Mouse (Mus musculus) forebrain, embryonic 11.5 days (tissue): ENCODE results near the gene Spaca9. TPM values are rescaled to one million over a fixed set of nuclear protein-coding genes. Genes with fewer than 3 reads are reported as not detected.

Experiments used
- ATAC-seq: fragments of 200-750 bp; cut with Nextera tagmentation; replicated peaks from 2 replicates; pipeline ENCODE4 v1.8.0; 2017; ENCODE audit warnings: moderate TSS enrichment; ENCODE audit not compliant: low FRiP score
- DNase-seq: peaks from one replicate; pipeline ENCODE4 v3.0.0-alpha.2; 2017; ENCODE audit warnings: low spot score
- H3K27ac ChIP-seq: fragments of 300-500 bp; sonication (generic); 2 replicates; pipeline ENCODE4 v1.5.1; 2014; ENCODE audit warnings: low read depth, low read length
- H3K27me3 ChIP-seq: fragments of 300-500 bp; sonication (generic); 2 replicates; pipeline ENCODE4 v1.6.1; 2014; ENCODE audit warnings: mild to moderate bottlenecking, low read length, mixed read lengths; ENCODE audit not compliant: control insufficient read depth, insufficient read depth
- H3K36me3 ChIP-seq: fragments of 300-500 bp; sonication (generic); 2 replicates; pipeline ENCODE4 v1.6.1; 2014; ENCODE audit warnings: mild to moderate bottlenecking, low read length, moderate library complexity, mixed read lengths; ENCODE audit not compliant: control insufficient read depth, insufficient read depth
- H3K4me1 ChIP-seq: fragments of 300-500 bp; sonication (generic); replicated peaks from 2 replicates; pipeline ENCODE4 v1.6.1; 2014; ENCODE audit warnings: low read length, mixed read lengths; ENCODE audit not compliant: control insufficient read depth, insufficient read depth
- H3K4me2 ChIP-seq: fragments of 300-500 bp; sonication (generic); 2 replicates; pipeline ENCODE4 v1.6.1; 2014; ENCODE audit warnings: low read depth, mild to moderate bottlenecking, low read length, moderate library complexity, mixed read lengths; ENCODE audit not compliant: severe bottlenecking
- H3K4me3 ChIP-seq: fragments of 300-500 bp; sonication (generic); 2 replicates; pipeline ENCODE4 v1.5.1; 2014; ENCODE audit warnings: low read depth, low read length
- H3K9ac ChIP-seq: fragments of 300-500 bp; sonication (generic); 2 replicates; pipeline ENCODE4 v1.6.1; 2014; ENCODE audit warnings: low read length
- H3K9me3 ChIP-seq: fragments of 300-500 bp; sonication (generic); 2 replicates; pipeline ENCODE4 v1.6.1; 2016; ENCODE audit warnings: low read length, mixed read lengths; ENCODE audit not compliant: control insufficient read depth
- WGBS: fragments of 180-500 bp; shearing (Covaris S2); extraction: QIAGEN DNeasy Blood & Tissue Kit; methylation state at CpG from one replicate; pipeline ENCODE4 v1.1.7; 2014; 5-methylcytosine and 5-hydroxymethylcytosine counted together
- microRNA-seq: library from miRNA; unstranded; fragments of <30 nt; microRNA quantifications from one replicate; pipeline ENCODE4, GENCODE M21; 2016; ENCODE audit not compliant: insufficient number of aligned reads
- polyA plus RNA-seq: library from polyadenylated mRNA; unstranded; fragments of >200 nt; fragmentation: Nextera tagmentation; extraction: Ambion mirVana; gene quantifications from 2 replicates; pipeline ENCODE4 v1.2.1, GENCODE M21; 2014

Spaca9 gene
- polyA plus RNA-seq, 1 experiment from 2014 or later: 2.1 TPM

DNA sequence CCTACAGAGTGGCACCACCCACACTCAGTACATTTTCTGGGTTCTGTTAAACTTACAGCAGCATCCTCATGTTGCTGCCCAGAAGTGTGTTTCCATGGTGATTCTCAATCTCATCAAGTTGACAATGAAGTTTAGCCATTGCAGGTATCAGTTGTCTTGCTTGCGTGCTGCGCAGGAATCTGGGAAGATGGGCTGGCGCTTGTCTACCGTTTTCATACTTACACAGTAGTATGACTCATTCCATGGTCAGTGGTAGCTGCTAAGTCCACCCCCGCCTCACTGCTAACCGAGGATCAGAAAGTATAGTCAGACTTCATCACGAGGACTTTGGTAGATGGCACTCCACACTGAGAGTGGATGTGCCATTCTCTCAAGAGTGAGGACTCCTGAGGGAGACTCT lies 46.2 kb downstream of the Spaca9 start:
- Histone ChIP-seq H3K9me3 (no peaks in the 10 kb centered on the region), H3K9ac (no peak overlapping the region), H3K27me3 (no peaks in the 10 kb centered on the region), H3K36me3 (no peaks in the 10 kb centered on the region; the same call in 1 of the 2 replicates), H3K27ac (no peak overlapping the region), H3K4me2 (no peak overlapping the region), H3K4me1 (no peaks in the 10 kb centered on the region), H3K4me3 (no peak overlapping the region)
- no peak for DNase-seq
- no peak for ATAC-seq
- 95% methylated on average over 7 of the region's 7 CpGs for WGBS

DNA sequence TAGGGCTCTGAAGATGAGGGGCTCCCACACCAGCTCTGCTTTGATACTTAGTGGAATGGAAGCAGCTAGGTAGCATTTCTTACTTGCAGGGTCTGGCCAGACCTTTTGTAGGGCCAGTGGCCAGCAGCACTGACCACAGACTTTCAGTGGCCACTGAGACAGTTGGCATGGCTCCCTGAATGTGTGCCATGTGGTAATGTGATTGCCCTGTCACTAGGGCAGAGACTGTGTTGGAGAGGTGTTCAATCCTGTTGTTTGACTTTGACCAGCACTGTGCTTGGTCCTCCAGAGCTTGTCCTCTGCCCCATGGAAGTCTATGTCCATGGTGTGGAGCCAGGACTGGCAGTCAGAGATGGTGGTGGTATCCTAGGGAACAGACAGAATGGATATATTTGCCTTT lies 49.0 kb downstream of the Spaca9 start:
- H3K27me3 ChIP-seq: no peaks in the 10 kb centered on the region
- H3K27ac ChIP-seq: no peak overlapping the region
- no peaks in the 10 kb centered on the region for H3K9me3 ChIP-seq
- H3K9ac ChIP-seq: no peak overlapping the region
- no peak for DNase-seq
- no peak for ATAC-seq
- H3K4me1 ChIP-seq: no peaks in the 10 kb centered on the region
- no peak overlapping the region for H3K4me2 ChIP-seq
- H3K36me3 ChIP-seq: no peaks in the 10 kb centered on the region
- H3K4me3 ChIP-seq: no peak overlapping the region

DNA sequence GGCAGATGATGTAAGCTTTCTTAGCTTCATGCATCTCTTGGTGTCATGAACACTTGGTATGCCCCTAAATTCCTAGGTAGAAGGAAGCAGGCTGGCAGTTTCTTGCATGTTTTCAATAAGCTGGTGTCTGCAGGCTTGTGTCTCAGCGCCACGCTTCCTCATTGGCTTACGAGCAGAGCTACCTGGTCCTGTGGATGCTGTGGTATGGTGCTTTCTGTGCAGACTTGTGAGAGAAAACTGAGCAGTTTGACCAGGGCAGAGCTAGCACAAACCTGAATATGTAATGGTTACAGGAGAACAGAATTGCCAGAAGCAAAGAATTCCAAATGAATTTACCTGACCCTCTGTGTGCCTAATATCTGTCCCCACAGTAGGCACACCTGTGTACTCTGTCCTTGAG lies 56.4 kb downstream of the Spaca9 start:
- H3K9ac ChIP-seq: no peak overlapping the region
- no peaks in the 10 kb centered on the region for H3K27me3 ChIP-seq
- DNase-seq (no peak), ATAC-seq (no peak)
- no peaks in the 10 kb centered on the region for H3K9me3 ChIP-seq
- no peak overlapping the region for H3K4me3 ChIP-seq
- H3K4me1 ChIP-seq: peaks cover 5% of the 10 kb centered on the region
- WGBS: 92% methylated on average over 3 of the region's 3 CpGs
- H3K36me3 ChIP-seq: no peaks in the 10 kb centered on the region
- H3K4me2 ChIP-seq: no peak overlapping the region
- no peak overlapping the region for H3K27ac ChIP-seq

Small RNA genes lying within 50 kb of the gene (microRNA-seq; reads per million reads assigned to microRNA genes)
- 2.5 reads per million for gene Mir3088

Other genes starting within 250 kb of the Spaca9 start
- 1.6 and 2.2 TPM in 2 replicates for gene 1700007K13Rik, start 233.4 kb downstream of the Spaca9 start, polyA plus RNA-seq
- gene Mrps2, start 231.7 kb downstream of the Spaca9 start, polyA plus RNA-seq: 67.2 and 70.6 TPM in 2 replicates
- gene Gbgt1, start 202.8 kb downstream of the Spaca9 start, polyA plus RNA-seq: 0.35 TPM in 1 of 2 replicates, not detected in the other
- not detected in 2 replicates for gene Gm10134, start 193.6 kb downstream of the Spaca9 start, polyA plus RNA-seq
- 42.7 and 47.6 TPM in 2 replicates for gene Ralgds, start 186.6 kb downstream of the Spaca9 start, polyA plus RNA-seq
- not detected in 2 replicates for gene Cel, start 136.3 kb downstream of the Spaca9 start, polyA plus RNA-seq
- 41.6 and 42.3 TPM in 2 replicates for gene Gtf3c5, start 116.0 kb downstream of the Spaca9 start, polyA plus RNA-seq
- gene Gfi1b, start 77.7 kb downstream of the Spaca9 start, polyA plus RNA-seq: 3.4 and 3.5 TPM in 2 replicates
- 27.4 and 32.4 TPM in 2 replicates for gene Tsc1, start 58.5 kb downstream of the Spaca9 start, polyA plus RNA-seq
- gene Ak8, start 437 bp upstream of the Spaca9 start, polyA plus RNA-seq: 0.23 and 0.48 TPM in 2 replicates
- 36.3 and 36.6 TPM in 2 replicates for gene Gtf3c4, start 140.6 kb upstream of the Spaca9 start, polyA plus RNA-seq
- 19.7 and 21.6 TPM in 2 replicates for gene Ddx31, start 140.7 kb upstream of the Spaca9 start, polyA plus RNA-seq
- 2.2 and 3.5 TPM in 2 replicates for gene Barhl1, start 216.9 kb upstream of the Spaca9 start, polyA plus RNA-seq